Mouse (Mus musculus) hindbrain, embryonic 14.5 days (tissue): ENCODE measurements around the gene Pdcl2. TPM values are rescaled to one million over a fixed set of nuclear protein-coding genes. Genes with fewer than 3 reads are reported as not detected.

Experiments
- ATAC-seq: fragments of 200-750 bp; cut with Nextera tagmentation; 2 replicates; pipeline ENCODE4 v1.8.0; 2017; ENCODE audit warnings: moderate number of reproducible peaks, mild to moderate bottlenecking, moderate TSS enrichment, moderate library complexity; ENCODE audit not compliant: low FRiP score
- DNase-seq: peaks from one replicate; pipeline ENCODE4 v3.0.0-alpha.2; 2015; ENCODE audit warnings: low spot score
- H3K27ac ChIP-seq: fragments of 300-500 bp; sonication (generic); 2 replicates; pipeline ENCODE4 v1.5.1; 2014; ENCODE audit warnings: mild to moderate bottlenecking, moderate library complexity
- H3K27me3 ChIP-seq: fragments of 300-500 bp; sonication (generic); 2 replicates; pipeline ENCODE4 v1.6.1; 2014; ENCODE audit warnings: mild to moderate bottlenecking, low read length, mixed read lengths; ENCODE audit not compliant: control insufficient read depth, insufficient read depth
- H3K36me3 ChIP-seq: fragments of 300-500 bp; sonication (generic); replicated peaks from 2 replicates; pipeline ENCODE4 v1.6.1; 2014; ENCODE audit not compliant: control insufficient read depth, insufficient read depth
- H3K4me1 ChIP-seq: fragments of 300-500 bp; sonication (generic); replicated peaks from 2 replicates; pipeline ENCODE4 v1.6.1; 2014; ENCODE audit warnings: antibody characterized with exemption, low read length, mixed read lengths; ENCODE audit not compliant: control insufficient read depth, insufficient read depth
- H3K4me2 ChIP-seq: fragments of 300-500 bp; sonication (generic); replicated peaks from 2 replicates; pipeline ENCODE4 v1.6.1; 2014; ENCODE audit warnings: mild to moderate bottlenecking, moderate library complexity
- H3K4me3 ChIP-seq: fragments of 300-500 bp; sonication (generic); replicated peaks from 2 replicates; pipeline ENCODE4 v1.5.1; 2014; ENCODE audit warnings: mild to moderate bottlenecking, low read length
- H3K9ac ChIP-seq: fragments of 300-500 bp; sonication (generic); 2 replicates; pipeline ENCODE4 v1.6.1; 2014
- H3K9me3 ChIP-seq: fragments of 300-500 bp; sonication (generic); 2 replicates; pipeline ENCODE4 v1.6.1; 2016; ENCODE audit warnings: low read length; ENCODE audit not compliant: control insufficient read depth
- WGBS: fragments of 180-500 bp; shearing (Covaris S2); extraction: QIAGEN DNeasy Blood & Tissue Kit; methylation state at CpG from one replicate; pipeline ENCODE4 v1.1.7; 2014; 5-methylcytosine and 5-hydroxymethylcytosine counted together
- polyA plus RNA-seq: library from polyadenylated mRNA; unstranded; fragments of >200 nt; fragmentation: Nextera tagmentation; extraction: Ambion mirVana; gene quantifications from 2 replicates; pipeline ENCODE4 v1.2.1, GENCODE M21; 2014

Gene Pdcl2
- not detected in 2 replicates for polyA plus RNA-seq

DNA sequence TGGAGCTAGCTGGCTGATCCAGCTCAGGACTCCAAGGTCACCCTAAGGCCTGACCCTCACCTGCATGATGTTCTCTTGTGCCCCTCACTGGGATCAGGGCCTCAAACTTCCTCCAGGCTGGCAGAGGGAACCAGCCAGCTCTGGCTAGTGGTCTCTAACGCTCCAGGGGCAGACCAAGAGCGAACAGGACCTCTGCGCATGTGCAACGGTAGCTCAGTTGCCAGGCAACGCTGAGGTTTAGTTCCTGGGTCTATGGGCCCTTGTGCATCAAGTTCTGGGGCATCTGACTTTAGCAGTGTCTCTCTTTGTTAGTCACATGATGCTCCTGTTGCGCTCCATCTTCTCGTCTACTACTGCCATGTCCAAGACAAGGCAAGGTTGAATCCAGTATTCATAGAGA is at the start of gene Pdcl2:
Gene Pdcl2 (minus strand): TSS at position 204 of the 400 bp plus-strand sequence.
- H3K36me3 ChIP-seq, result no peaks in the 10 kb centered on the region

DNA sequence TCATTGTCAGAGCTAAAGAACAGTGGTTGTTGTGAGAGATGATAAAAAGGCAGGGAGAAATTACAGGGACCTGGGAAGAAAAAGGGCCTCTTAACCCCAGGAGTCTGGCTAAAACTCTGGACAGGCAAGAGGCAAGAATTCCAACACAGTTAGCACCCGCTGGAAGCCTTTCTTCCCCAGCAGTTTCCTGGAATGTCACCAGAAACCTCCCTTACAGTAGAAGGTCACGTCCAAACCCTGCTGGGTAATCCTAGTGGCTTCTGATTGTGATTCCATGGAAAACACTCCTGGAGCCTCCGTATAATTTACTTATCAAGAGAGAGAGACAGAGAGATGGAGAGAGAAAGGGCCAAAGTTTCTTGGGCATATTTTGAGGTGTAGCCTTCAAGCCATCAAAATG is 48.3 kb upstream of the Pdcl2 start:
- Histone ChIP-seq H3K9ac (no peak overlapping the region), H3K36me3 (no peaks in the 10 kb centered on the region), H3K4me3 (no peak overlapping the region), H3K27ac (no peak overlapping the region), H3K4me2 (no peak overlapping the region), H3K9me3 (no peaks in the 10 kb centered on the region), H3K4me1 (no peaks in the 10 kb centered on the region), H3K27me3 (no peaks in the 10 kb centered on the region)
- ATAC-seq, result no peak
- no peak for DNase-seq
- 42% methylated on average over 3 of the region's 3 CpGs for WGBS

More for the DNA sequence above, at the start of gene Pdcl2:
- Histone ChIP-seq H3K4me1 (no peaks in the 10 kb centered on the region), H3K4me2 (no peak within 1 kb of the TSS), H3K27ac (no peak within 1 kb of the TSS), H3K27me3 (no peaks in the 10 kb centered on the region), H3K4me3 (no peak within 1 kb of the TSS), H3K9me3 (no peaks in the 10 kb centered on the region), H3K9ac (no peak within 1 kb of the TSS)
- no peak for ATAC-seq
- 88% methylated on average over 7 of the region's 7 CpGs for WGBS
- DNase-seq, result no peak

DNA sequence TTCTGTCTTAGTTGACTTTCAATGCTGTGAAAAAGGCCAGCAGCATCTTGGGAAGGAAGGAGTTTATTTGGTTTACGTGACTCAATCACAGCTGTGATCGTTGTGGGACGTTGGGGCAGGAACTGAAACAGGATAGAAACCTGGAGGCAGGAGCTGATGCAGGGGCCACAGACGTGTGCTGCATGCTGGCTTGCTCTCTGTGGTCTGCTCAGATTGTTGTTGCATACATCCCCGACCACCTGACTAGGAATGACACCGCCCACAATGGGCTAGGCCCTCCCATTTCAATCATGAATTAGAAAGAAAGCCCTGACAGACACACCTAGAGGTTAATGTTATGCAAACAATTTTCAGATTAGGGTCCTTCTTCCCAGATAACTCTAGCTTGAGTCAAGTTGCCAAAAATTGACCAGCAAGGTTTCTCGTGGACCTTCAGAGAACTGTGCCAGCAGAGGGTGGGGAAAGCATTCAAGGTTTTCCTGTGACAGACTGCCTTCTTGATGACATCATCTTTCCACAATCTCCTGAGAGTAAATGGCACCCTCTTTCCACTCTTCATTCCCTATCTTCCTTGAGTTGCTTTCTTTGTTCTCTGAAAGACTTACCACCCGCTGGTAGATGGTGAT is 38.4 kb upstream of the Pdcl2 start:
- Histone ChIP-seq H3K9me3 (no peaks in the 10 kb centered on the region), H3K27me3 (peaks cover 7% of the 10 kb centered on the region), H3K27ac (no peak overlapping the region), H3K4me2 (no peak overlapping the region), H3K4me3 (no peak overlapping the region), H3K4me1 (no peaks in the 10 kb centered on the region), H3K9ac (no peak overlapping the region), H3K36me3 (no peaks in the 10 kb centered on the region)
- ATAC-seq, result no peak
- WGBS, result 82% methylated on average over 8 of the region's 8 CpGs
- no peak for DNase-seq

DNA sequence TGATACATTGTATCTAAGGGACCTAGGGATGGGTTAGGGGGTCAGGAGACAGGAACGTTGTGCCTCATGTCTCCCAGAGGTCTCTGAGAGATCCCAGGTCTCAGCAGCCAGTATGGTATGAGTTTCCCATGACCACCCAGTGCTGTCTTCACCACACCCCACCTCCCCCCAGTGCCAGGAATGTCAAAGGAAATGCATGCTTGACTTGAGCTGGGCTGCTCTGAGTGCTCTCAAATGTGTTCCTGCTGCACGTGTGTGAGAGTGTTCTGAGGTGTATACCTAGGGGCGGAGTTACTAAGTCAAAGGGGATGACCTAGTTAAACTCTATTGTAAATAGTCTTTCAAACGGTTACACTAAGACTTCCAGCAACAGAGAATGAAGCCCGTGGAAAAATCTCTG is 34.5 kb upstream of the Pdcl2 start:
- Histone ChIP-seq H3K9ac (no peak overlapping the region), H3K9me3 (no peaks in the 10 kb centered on the region), H3K27ac (no peak overlapping the region), H3K4me3 (no peak overlapping the region), H3K27me3 (peaks cover 26% of the 10 kb centered on the region), H3K4me1 (peaks cover 8% of the 10 kb centered on the region; the same call in 1 of the 2 replicates), H3K36me3 (no peaks in the 10 kb centered on the region), H3K4me2 (no peak overlapping the region)
- WGBS, result 46% methylated on average over 5 of the region's 5 CpGs
- no peak for DNase-seq
- no peak for ATAC-seq

DNA sequence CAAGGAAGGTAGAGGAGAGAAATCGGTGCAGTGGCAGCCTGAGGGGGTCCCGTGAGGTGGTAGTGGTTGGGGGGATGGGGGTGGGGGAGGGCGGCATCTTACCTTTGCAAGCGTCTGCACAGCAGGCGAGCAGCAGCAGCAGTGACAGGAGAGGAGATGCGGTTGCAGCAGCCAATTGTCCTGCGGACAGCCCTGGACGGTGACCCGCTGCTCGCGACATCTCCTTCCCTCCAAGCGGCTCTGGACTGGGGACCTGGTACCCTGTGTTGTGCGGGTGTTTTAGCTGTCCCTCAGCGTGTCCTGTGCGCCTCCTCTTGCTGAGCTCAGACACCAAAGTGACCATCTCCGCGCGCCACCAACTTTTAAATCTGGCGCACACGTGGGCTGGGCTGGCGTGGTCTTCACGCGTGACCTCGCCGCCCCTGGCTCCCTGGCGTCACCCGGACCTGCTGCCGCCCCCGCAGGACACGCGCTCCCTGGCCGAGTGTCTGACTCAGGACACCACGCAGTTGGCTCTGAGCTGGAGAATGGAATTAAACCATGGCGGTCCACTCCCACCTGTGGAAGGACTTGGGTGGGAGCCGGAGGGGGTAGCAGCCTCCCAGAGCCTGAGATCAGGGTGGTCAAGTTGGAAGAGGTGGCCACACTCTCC is 32.6 kb upstream of the Pdcl2 start, which contains the start of gene Nmu:
Gene Nmu (minus strand): TSS at position 336 of the 652 bp plus-strand sequence.
- ATAC-seq (no peak), DNase-seq (no peak)
- H3K4me1 ChIP-seq, result peaks cover 8% of the 10 kb centered on the region; the same call in 1 of the 2 replicates
- H3K27ac ChIP-seq, result no peak within 1 kb of the TSS
- H3K4me2 ChIP-seq, result peak within 1 kb of the TSS; percentile 70
- peak within 1 kb of the TSS; percentile 31 for H3K4me3 ChIP-seq
- no peak within 1 kb of the TSS for H3K9ac ChIP-seq
- H3K27me3 ChIP-seq, result peaks cover 26% of the 10 kb centered on the region
- WGBS, result 4% methylated on average over 35 of the region's 35 CpGs
- no peaks in the 10 kb centered on the region for H3K9me3 ChIP-seq
- H3K36me3 ChIP-seq, result no peaks in the 10 kb centered on the region

DNA sequence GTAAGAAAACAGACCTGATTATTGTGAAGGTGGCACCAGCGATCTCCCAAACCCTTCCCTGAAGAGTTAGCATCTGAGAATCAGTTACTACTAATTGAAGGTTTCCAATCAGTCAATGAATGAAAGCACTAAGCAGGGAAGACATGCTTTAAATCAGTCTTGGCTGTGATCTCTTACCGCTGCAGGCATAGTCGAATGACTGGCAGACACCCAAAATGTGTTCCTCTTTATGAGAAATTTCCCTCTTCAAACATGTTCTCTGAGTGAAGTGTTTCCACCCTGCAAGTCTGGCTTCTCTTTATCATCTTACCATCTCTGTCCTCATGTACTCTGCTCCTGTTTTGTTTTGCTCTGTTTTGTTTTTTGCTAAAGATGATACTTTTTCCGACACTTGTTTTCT is 29.8 kb upstream of the Pdcl2 start:
- Histone ChIP-seq H3K4me3 (no peak overlapping the region), H3K36me3 (no peaks in the 10 kb centered on the region), H3K27ac (no peak overlapping the region), H3K9me3 (no peaks in the 10 kb centered on the region), H3K9ac (no peak overlapping the region), H3K27me3 (peaks cover 26% of the 10 kb centered on the region), H3K4me1 (peaks cover 8% of the 10 kb centered on the region; the same call in 1 of the 2 replicates), H3K4me2 (no peak overlapping the region)
- no peak for DNase-seq
- 87% methylated on average over 4 of the region's 4 CpGs for WGBS
- no peak for ATAC-seq

DNA sequence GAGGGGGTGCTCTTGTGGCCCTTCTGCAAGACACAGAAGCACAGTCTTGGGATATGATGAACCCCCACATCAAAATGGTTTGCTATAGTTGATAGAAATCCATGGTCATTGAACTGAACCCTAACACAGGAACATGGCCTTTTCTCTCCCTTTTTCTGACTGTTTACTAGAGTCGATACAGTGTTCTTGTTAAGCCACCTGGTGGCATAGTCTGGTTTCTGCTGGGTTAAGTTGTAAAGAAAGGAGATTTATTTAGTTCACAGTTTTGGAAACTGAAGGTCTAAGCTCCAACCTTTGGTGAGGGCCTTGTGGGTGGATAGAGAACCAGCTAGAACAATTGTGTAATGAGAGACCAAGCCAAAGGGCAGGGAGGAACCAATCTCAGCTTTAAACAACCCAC is 29.1 kb upstream of the Pdcl2 start:
- WGBS, result 94% methylated on average over 1 of the region's 1 CpGs
- no peak for DNase-seq

DNA sequence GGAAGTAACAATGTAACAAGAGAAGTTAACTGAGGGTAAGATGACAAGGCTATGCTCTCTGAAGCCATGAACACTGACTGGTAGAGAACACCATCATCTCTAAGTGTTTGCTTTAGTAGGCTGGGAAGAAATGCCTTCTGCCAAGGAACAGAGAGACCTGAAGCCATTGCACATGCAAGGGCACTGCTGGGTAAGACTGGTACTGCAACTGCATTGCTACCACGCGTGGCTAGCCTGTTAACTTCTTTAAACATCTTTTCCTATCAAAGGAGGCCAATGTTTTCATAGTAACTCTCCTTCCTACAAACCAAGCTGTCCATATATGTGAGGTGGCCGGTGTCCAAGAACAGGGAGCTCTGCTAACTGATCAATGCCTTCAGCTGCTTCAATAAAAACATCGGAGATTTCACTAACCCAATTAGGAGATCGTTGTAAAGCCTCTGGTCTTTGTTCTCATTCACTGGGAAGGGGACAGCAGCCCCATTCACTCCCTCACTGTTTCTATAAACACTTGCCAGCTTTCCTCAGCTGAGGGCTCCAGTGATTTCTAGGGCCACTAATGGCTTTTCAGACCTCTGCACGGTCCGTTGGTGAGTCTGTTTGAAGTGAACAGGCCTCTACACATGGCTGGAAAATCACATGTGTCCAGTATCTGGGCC is 21.1 kb upstream of the Pdcl2 start:
- DNase-seq (no peak), ATAC-seq (peak; percentile 55; the same call in 1 of the 2 replicates)
- H3K9me3 ChIP-seq, result no peaks in the 10 kb centered on the region
- H3K9ac ChIP-seq, result no peak overlapping the region
- H3K27ac ChIP-seq, result no peak overlapping the region
- H3K36me3 ChIP-seq, result no peaks in the 10 kb centered on the region
- H3K4me2 ChIP-seq, result no peak overlapping the region
- 41% methylated on average over 7 of the region's 7 CpGs for WGBS
- H3K27me3 ChIP-seq, result no peaks in the 10 kb centered on the region
- H3K4me1 ChIP-seq, result no peaks in the 10 kb centered on the region
- no peak overlapping the region for H3K4me3 ChIP-seq

More for the DNA sequence above, 29.1 kb upstream of the Pdcl2 start:
- no peaks in the 10 kb centered on the region for H3K9me3 ChIP-seq
- no peak for ATAC-seq
- no peaks in the 10 kb centered on the region for H3K36me3 ChIP-seq
- H3K4me2 ChIP-seq, result no peak overlapping the region
- no peak overlapping the region for H3K9ac ChIP-seq
- no peak overlapping the region for H3K27ac ChIP-seq
- no peak overlapping the region for H3K4me3 ChIP-seq
- H3K4me1 ChIP-seq, result peaks cover 8% of the 10 kb centered on the region; the same call in 1 of the 2 replicates
- peaks cover 26% of the 10 kb centered on the region for H3K27me3 ChIP-seq

DNA sequence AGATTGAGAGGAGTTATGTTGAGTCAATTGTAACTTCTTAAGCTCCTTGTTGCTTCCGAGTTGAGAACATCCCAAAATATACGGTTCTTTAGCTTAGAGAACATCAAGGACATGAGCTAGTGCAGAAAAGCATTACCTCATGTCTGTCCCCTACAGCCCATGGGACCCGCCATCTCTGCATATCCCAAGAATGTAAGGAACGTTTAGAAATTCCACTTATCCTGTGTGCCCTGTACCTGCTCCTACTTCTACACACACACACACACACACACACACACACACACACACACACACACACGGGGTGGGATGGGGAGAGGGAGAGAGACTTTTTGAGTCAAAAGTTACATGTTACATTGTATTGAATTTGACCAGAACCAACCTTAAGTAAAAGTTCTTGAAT is 20.6 kb upstream of the Pdcl2 start:
- ATAC-seq (no peak), DNase-seq (no peak)
- WGBS, result 79% methylated on average over 5 of the region's 5 CpGs
- Histone ChIP-seq H3K4me1 (no peaks in the 10 kb centered on the region), H3K27me3 (no peaks in the 10 kb centered on the region), H3K27ac (no peak overlapping the region), H3K4me2 (no peak overlapping the region), H3K9ac (no peak overlapping the region), H3K9me3 (no peaks in the 10 kb centered on the region), H3K36me3 (no peaks in the 10 kb centered on the region), H3K4me3 (no peak overlapping the region)
